ENCODE assay signal across 25 mouse cellular contexts in the genomic region with DNA sequence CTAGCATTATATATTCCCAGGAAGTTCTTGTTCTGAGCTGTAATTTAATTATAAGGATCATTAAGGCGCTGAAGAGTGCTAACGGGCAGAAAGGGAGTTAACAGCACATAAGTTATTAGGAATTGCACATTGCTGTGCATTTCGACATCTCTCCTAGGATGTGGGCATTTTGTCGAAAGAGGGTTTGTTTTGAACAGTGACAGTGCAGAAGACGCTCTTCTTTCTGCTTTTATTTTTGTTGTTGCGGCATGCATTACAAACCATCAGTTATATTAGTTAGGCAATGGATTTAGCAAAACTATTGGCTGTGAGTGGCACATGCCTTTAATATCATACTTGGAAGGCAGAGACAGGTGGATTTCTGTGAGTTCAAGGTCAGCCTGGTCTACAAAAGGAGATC.
"Had no signal": no experiment of that assay in that cellular context is flagged by ENCODE, and none has a peak within 500 bp of the region (broad histone marks: within the 10 kb centered on the region; RNA-seq: fewer than 3 reads in every experiment).

No protein-coding gene starts in this region.

- H3K4me2 ChIP-seq: heart, embryonic 12.5 days; hindbrain, embryonic 12.5 days; hindbrain, embryonic 14.5 days; kidney, embryonic 15.5 days; limb, embryonic 12.5 days; liver, embryonic 11.5 days had no signal

- H3K9ac ChIP-seq: heart, embryonic 12.5 days; hindbrain, embryonic 12.5 days; hindbrain, embryonic 14.5 days; kidney, embryonic 15.5 days; limb, embryonic 12.5 days; liver, embryonic 14.5 days had no signal

- H3K4me3 ChIP-seq: gastrocnemius, adult 2 months; heart, embryonic 10.5 days; heart, embryonic 12.5 days; hindbrain, embryonic 12.5 days; kidney, embryonic 15.5 days; left cerebral cortex, adult 2 months; limb, embryonic 10.5 days; limb, embryonic 12.5 days had no signal

- H3K36me3 ChIP-seq: heart, embryonic 10.5 days; heart, embryonic 12.5 days; hindbrain, embryonic 12.5 days; kidney, embryonic 15.5 days; limb, embryonic 10.5 days; limb, embryonic 12.5 days had no signal

- DNase-seq: gastrocnemius, adult 2 months; gastrocnemius, postnatal 10 days; gastrocnemius, postnatal 25 days; heart, adult 18-20 months; heart, postnatal 14 days; heart, postnatal 36 days; kidney, adult 11 months; kidney, adult 2 months; kidney, adult 9 months; kidney, postnatal 14 days; kidney, postnatal 36 days; layer of hippocampus, adult 9-11 months; liver had no signal

- H3K4me1 ChIP-seq: limb, embryonic 10.5 days had no signal

- ATAC-seq: intestine, embryonic 16.5 days had no signal

- H3K27me3 ChIP-seq: heart, embryonic 12.5 days; hindbrain, embryonic 12.5 days; limb, embryonic 12.5 days had no signal

- H3K9me3 ChIP-seq: heart, embryonic 10.5 days; heart, embryonic 12.5 days; hindbrain, embryonic 12.5 days; kidney, embryonic 15.5 days; limb, embryonic 10.5 days; limb, embryonic 12.5 days had no signal

- H3K27ac ChIP-seq: gastrocnemius, adult 2 months; heart, embryonic 10.5 days; hindbrain, embryonic 12.5 days; hindbrain, embryonic 14.5 days; kidney, embryonic 15.5 days; kidney, postnatal 0 days; left cerebral cortex, adult 2 months; limb, embryonic 10.5 days; limb, embryonic 12.5 days; liver, embryonic 14.5 days had no signal
